Mouse (Mus musculus): ENCODE measurements around the gene Evi5.

Evi5 gene

DNA sequence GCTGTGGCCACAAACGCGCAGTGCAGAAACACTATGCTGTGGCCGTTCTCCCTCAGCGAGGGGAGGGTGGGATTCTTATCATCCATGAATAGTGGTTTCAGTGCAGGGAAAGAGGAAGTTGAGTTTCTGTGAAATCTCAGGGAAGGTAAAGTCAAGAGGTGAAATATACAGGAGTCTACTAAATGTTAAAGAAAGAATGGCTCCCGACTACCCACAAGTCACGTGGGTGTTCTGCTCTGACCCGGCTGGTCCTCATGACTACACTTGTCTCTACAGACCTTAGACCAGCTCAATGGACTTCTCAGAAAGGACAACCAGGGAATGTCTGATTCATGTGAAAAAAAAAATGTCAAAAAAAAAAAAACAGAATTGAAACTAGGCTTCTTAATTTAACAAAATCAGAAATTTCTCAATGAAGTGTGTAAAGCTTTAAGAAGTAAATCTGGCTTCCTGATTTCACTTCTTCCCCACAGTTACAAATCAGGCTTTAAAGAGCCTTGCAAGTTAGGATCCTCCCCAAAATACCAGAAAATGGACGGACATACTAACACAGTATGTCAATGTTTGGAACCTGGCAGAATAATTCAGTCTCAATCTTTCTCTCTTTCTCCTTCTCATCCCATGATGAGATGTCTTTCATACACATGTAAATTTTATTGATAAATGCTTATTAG, 166.6 kb downstream of the Evi5 start:
- DNase-seq (ENCODE audit: low spot score), result no peak

DNA sequence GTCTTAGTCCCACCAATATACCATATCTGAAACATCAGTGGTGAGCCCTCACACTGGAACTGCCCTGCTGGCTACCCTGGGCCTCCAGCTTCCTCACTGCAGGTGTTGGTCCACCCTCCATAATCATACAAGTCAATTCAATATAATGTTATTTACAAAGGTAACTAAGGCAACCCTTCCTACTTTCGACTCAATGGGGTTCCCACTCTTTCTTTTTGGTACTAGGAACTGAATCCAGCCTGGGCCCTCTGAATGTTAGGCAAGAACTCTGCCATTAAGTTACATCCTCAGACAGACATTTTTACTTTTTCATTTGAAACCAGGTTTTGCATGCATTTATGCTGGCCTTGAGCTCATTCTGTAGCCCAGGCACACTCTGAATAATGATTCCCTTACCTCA, 168.6 kb downstream of the Evi5 start:
- no peak for DNase-seq (ENCODE audit: low spot score)

DNA sequence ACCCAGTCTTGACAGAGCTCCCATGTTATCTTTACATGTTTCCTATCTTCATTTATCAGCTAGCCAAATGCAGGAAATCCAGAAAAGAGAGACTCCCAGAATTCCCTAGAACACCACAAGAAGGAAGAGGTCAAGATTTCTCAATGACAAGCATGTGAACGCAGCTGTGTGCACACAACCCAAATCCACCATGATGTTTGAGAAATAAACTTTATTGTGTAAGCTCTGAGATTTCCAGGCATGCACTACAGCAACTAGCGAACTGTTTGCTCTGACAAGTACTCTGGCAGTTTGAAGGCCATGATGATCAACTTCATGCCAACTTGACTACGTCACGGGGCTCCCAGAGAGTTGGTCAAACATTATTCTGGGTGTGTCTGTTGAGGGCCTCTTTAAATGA, 169.2 kb downstream of the Evi5 start:
- no peak for DNase-seq (ENCODE audit: low spot score)

DNA sequence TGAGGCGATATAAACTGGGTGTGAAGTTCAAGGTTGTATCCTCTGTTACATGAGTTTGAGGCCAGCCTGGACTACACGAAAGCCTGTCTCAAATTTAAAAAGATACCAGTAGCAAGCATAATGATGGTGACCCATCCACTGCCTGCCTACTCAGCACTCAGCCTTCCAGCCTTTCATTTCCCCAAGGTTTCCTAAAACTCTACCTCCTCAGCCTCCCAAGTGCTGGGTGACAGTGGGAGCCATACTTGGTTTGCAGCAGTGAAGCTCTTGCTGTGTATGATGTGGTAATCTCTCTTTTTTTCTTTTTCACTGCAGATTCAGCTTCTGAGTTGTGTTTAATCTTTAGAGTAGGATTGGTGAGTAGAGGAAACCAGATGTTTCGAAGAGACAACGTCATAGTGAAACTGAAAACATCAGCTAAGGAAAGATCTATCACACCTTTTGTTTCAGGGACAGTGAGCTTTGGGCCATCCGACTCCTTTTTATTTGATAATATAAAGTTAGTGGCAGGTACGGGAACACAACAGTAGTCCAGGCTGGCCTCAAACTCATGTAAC, 171.6 kb downstream of the Evi5 start:
- no peak for DNase-seq (ENCODE audit: low spot score)

DNA sequence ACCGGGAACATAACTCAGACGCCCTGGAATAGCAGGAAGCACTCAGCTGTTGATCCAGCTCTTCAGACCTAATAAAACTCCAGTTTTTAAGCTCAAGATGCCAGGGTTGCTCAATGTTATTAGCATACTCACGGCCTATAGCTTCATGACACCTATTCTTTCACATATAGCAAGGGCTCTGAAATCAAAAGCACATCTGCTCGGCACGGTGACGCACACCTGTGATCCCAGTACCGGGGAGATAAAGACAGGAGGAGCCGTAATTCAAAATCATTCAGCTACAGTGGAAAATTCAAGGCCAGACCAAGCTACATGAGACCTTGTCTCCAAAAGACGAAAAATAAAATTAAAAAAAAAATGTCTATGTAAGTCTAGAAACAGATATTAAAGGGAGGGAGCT, 173.2 kb downstream of the Evi5 start:
- no peak for DNase-seq (ENCODE audit: low spot score)

DNA sequence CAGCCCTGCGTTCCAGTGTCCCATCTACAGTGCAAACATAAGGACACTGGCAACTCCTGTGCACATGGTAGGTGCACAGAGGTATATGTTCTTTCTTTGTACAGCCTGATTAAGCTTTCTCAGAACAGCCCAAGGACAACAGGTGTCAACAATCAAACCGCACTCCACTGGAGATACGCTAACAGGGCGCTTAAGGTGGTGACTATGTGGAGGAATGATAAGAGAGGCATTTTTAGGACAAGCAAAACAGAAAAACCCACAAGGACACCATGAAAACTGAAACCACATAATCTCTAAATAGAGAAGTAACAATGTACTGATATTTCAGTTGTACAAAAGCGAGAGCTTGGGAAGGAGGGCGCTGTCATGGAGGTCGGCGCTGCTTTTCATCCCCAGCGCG, 174.0 kb downstream of the Evi5 start:
- DNase-seq (ENCODE audit: low spot score), result no peak

DNA sequence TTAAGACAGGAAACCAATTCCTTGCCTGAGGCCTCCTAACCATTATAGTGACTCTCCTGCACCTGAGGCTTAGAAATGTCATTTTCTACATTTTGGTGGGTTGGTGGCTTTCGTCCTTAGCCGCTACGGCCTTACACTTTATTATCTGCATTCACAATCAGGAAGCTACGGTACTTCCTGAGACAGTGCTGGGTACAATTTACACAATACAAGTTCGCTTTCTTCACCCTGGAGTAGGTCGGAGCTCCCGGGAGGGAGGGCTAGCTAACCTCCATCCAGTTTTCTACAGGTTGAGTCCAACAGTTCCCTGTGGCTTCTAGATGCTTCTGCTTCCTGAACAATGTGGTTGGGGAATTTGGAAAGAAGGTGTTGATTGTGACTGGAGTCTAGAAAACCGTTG, 176.0 kb downstream of the Evi5 start:
- DNase-seq (ENCODE audit: low spot score), result no peak

DNA sequence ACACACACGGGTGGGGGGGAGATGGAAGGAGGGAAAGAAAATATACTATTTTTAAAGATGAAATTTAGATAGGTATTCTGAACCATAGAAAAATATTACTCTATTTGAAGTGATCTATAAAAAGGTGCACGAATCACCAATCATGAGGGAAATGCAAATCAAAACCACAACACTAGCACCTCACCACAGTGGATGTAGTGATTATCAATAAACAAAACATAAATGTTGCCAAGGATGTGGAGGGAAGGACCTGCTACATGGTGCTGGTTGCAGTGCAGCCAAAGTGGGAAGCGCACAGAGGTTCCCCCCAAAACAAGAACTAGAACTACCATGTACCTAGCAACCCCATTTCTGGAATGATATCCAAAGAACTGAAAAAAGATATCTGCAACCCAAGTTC, 179.9 kb downstream of the Evi5 start:
- DNase-seq (ENCODE audit: low spot score), result no peak
